Mouse (Mus musculus) brain, embryonic 14.5 days (tissue): ENCODE measurements at regions not wholly inside any gene's neighbourhood (a gene's known extent, or its start where the extent isn't known, plus 50 kb on each side); places are given as distances from the start of the nearest gene placed in this dataset.

Source experiments
- DNase-seq: peaks from one replicate; pipeline ENCODE4 v3.0.0-alpha.2; 2011; ENCODE audit warnings: low read depth
- CTCF ChIP-seq: fragments of 200-500 bp; IDR thresholded peaks from 2 replicates; pipeline ENCODE4 v1.5.1; 2012; ENCODE audit warnings: inconsistent platforms, mild to moderate bottlenecking, moderate library complexity, borderline replicate concordance; ENCODE audit not compliant: insufficient read depth, insufficient read length; ENCODE audit errors: extremely low read depth
- POLR2A ChIP-seq: fragments of 200-500 bp; IDR thresholded peaks from 2 replicates; pipeline ENCODE4 v1.6.1; 2012; ENCODE audit warnings: mild to moderate bottlenecking, inconsistent platforms, borderline replicate concordance; ENCODE audit not compliant: poor library complexity, insufficient read depth, insufficient read length, severe bottlenecking; ENCODE audit errors: extremely low read depth

GRCm38 (mm10) chr6:67110391-67110790 is 73.1 kb upstream of the Gadd45a start:
- no peak for DNase-seq
- no peak for TF ChIP-seq POLR2A
- no peak for TF ChIP-seq CTCF

GRCm38 (mm10) chr6:67109774-67110173 is 72.5 kb upstream of the Gadd45a start:
- no peak for DNase-seq
- TF ChIP-seq CTCF (no peak), POLR2A (no peak)

DNA sequence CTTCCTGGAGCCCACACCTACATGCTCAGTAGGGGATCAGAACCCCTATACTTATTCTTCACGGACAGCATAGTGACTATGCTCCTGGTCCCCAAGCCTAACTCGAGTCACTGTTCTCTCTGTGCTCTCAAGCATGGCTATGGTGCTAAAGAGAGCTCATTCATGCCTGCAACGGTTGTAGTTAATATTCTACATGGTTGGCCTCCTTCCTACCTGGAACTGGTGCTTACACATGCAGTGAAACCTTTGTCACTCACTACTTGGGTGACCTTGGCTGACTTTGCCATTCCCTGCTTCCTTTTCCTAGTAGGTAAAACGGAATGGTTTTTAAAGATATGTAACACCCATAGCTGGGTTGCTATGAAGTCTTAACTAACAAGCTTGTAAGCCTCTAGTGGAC is 70.3 kb upstream of the Gadd45a start:
- no peak for TF ChIP-seq POLR2A
- TF ChIP-seq CTCF = no peak
- no peak for DNase-seq

- TF ChIP-seq CTCF (no peak), POLR2A (no peak)
- no peak for DNase-seq
These were observed 69.2 kb upstream of the Gadd45a start for GRCm38 (mm10) chr6:67106493-67106892.

GRCm38 (mm10) chr6:67105386-67105785 is 68.1 kb upstream of the Gadd45a start:
- TF ChIP-seq POLR2A = no peak
- no peak for TF ChIP-seq CTCF
- DNase-seq = no peak

- TF ChIP-seq CTCF (no peak), POLR2A (no peak)
- no peak for DNase-seq
These were observed 66.9 kb upstream of the Gadd45a start for GRCm38 (mm10) chr6:67104205-67104604.

DNA sequence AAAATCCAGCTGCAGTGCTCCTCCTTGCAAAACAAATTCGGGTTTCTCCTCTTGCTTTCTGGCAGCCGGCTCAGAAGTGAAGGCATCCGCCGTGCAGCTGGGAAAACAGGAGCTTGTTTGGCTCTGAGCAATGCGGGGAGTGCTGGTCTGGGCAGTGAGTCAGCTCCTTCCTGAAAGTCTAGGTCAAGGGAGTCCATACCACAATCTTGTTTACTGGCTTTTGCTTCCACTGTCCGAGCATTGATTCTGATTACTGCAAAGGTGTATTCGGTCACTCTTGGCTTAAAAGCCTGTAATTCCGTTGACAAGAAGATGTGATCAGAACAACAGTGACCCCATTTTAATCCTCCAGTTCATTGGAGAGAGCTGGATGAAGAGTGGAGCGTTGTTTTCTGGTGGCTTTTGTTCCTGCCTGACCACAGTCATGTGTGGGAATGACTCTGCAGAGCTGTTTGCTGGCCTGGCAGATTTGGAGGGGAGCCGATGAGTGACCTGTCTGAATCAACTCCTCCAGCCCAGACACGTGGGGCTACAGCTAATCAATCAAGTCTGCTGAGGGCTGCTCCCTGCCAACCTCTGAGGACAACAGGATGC is 65.4 kb upstream of the Gadd45a start:
- no peak for TF ChIP-seq POLR2A
- no peak for TF ChIP-seq CTCF
- DNase-seq = peak; percentile 33

- TF ChIP-seq CTCF (no peak), POLR2A (no peak)
- DNase-seq = peak; percentile 22
These were observed 64.8 kb upstream of the Gadd45a start for GRCm38 (mm10) chr6:67102014-67102413.

- TF ChIP-seq CTCF (no peak), POLR2A (no peak)
- no peak for DNase-seq
These were observed 57.2 kb upstream of the Gadd45a start for GRCm38 (mm10) chr6:67094426-67094825.

DNA sequence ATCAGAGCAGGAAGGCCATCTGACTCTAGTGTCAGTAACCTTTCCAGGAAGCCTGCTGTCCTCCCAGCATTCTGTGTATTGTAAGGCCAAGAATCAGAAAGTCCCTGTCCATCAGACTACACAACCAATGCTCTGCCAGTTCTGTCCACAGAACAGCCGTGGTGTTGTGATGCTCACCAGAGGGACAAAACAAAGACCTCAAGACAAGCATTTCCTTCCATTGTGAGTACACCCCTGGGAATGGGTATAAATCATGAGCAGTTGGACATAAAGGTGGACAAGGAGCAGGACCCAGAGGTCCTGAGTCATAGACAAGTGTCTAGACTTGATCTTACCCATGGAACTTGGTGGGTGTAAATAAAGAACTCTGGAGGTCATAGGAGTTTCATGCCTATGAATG is 55.9 kb upstream of the Gadd45a start:
- TF ChIP-seq POLR2A (no peak), CTCF (no peak)
- DNase-seq = no peak

- DNase-seq = no peak
- TF ChIP-seq CTCF = no peak
- TF ChIP-seq POLR2A = no peak
These were observed 52.9 kb upstream of the Gadd45a start for GRCm38 (mm10) chr6:67090150-67090549.

DNA sequence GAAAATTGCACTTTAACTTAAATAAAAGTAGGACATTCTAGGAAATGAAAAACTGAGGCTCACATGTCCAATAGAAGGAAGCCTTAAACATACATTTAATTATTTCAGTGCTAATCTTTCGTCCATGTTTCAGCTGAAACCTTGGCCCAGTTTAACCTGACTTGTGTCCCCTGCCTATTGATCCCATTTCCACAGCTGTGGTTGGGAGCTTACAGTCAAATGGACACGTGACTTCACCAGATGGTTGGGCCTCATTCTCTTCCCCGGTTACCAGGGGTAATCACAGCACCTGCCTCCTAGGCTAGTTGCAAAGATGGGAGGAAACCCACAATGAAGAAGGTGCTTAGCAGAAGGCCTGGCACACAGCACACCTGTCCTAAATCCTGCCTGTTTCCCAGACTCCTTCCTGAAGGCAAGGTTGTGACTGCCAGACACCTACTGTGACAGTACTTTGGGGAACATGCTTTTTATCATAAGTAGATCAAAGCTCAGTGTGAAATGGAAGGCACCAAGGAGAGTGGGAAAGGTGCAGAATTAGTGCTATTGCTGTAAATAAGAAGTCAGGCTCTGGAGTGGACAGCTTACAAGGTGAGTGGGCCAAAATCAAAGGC is 52.4 kb upstream of the Gadd45a start:
- no peak for DNase-seq
- no peak for TF ChIP-seq POLR2A
- TF ChIP-seq CTCF = no peak
